Mouse (Mus musculus) hindbrain, embryonic 16.5 days (tissue): ENCODE data around the gene Tmem245. TPM values are rescaled to one million over a fixed set of nuclear protein-coding genes. Genes with fewer than 3 reads are reported as not detected.

ENCODE experiments used
- ATAC-seq: fragments of 200-750 bp; cut with Nextera tagmentation; 2 replicates; pipeline ENCODE4 v1.8.0; 2017; ENCODE audit warnings: moderate TSS enrichment, moderate library complexity
- H3K27ac ChIP-seq: fragments of 300-500 bp; sonication (generic); 2 replicates; pipeline ENCODE4 v1.5.1; 2014; ENCODE audit warnings: low read depth, mild to moderate bottlenecking, control low read depth, low read length, moderate library complexity
- H3K27me3 ChIP-seq: fragments of 300-500 bp; sonication (generic); replicated peaks from 2 replicates; pipeline ENCODE4 v1.6.1; 2014; ENCODE audit warnings: low read length; ENCODE audit not compliant: control insufficient read depth, insufficient read depth
- H3K36me3 ChIP-seq: fragments of 300-500 bp; sonication (generic); 2 replicates; pipeline ENCODE4 v1.6.1; 2014; ENCODE audit warnings: mild to moderate bottlenecking, low read length, moderate library complexity, mixed read lengths; ENCODE audit not compliant: control insufficient read depth, insufficient read depth
- H3K4me1 ChIP-seq: fragments of 300-500 bp; sonication (generic); 2 replicates; pipeline ENCODE4 v1.6.1; 2014; ENCODE audit warnings: low read depth, low read length; ENCODE audit not compliant: control insufficient read depth, insufficient read depth
- H3K4me2 ChIP-seq: fragments of 300-500 bp; sonication (generic); 2 replicates; pipeline ENCODE4 v1.6.1; 2014; ENCODE audit warnings: mild to moderate bottlenecking, low read length, control low read depth, moderate library complexity
- H3K4me3 ChIP-seq: fragments of 300-500 bp; sonication (generic); 2 replicates; pipeline ENCODE4 v1.5.1; 2014; ENCODE audit warnings: mild to moderate bottlenecking, low read length, control low read depth, moderate library complexity
- H3K9ac ChIP-seq: fragments of 300-500 bp; sonication (generic); 2 replicates; pipeline ENCODE4 v1.6.1; 2014; ENCODE audit warnings: low read depth, mild to moderate bottlenecking, control low read depth, low read length, moderate library complexity
- H3K9me3 ChIP-seq: fragments of 300-500 bp; sonication (generic); 2 replicates; pipeline ENCODE4 v1.6.1; 2014; ENCODE audit warnings: mild to moderate bottlenecking, low read length, moderate library complexity; ENCODE audit not compliant: control insufficient read depth
- WGBS: fragments of 180-500 bp; shearing (Covaris S2); extraction: QIAGEN DNeasy Blood & Tissue Kit; methylation state at CpG from one replicate; pipeline ENCODE4 v1.1.7; 2014; 5-methylcytosine and 5-hydroxymethylcytosine counted together
- polyA plus RNA-seq: library from polyadenylated mRNA; unstranded; fragments of >200 nt; fragmentation: Nextera tagmentation; extraction: Ambion mirVana; gene quantifications from 2 replicates; pipeline ENCODE4 v1.2.1, GENCODE M21; 2015

Tmem245 gene
- polyA plus RNA-seq, 1 experiment from 2014 or later = 9.5 TPM

DNA sequence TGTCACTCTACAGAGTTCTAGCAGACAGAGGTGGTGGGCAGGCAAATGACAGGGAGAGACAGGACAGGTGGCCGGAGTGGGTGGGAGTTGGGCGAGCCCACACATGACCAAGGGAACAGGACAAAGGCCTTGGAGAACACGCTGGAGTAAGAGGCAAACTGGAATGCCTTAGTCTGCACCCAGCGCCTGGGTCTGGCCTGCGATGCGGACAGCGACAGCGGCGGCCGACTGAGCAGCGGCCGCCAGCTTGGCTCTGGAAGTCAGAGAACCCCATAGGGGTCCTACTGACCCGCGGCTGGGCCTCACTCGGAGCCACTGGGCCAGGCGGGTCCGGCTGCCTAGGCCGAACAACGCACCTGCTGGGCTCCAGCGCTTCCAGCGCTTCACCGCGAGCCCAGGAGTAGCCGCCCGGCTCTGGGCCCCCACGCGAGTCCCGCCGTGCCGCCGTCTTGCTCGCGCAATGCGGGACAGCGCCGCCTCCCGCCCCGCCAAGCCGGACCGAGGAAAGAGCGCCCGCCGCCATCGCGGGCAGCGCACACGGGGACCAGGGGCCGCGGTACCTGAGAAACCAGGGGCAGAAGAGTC, 82.7 kb downstream of the Tmem245 start:
- Histone ChIP-seq H3K36me3 (no peaks in the 10 kb centered on the region), H3K27me3 (no peaks in the 10 kb centered on the region), H3K4me3 (peak overlapping the region; percentile 93), H3K4me1 (peaks cover 11% of the 10 kb centered on the region), H3K4me2 (peak overlapping the region; percentile 90), H3K27ac (peak overlapping the region; percentile 89), H3K9me3 (no peaks in the 10 kb centered on the region), H3K9ac (peak overlapping the region; percentile 92)
- ATAC-seq = peak; percentile 77
- whole genome bisulfite sequencing = under 1% methylated on average over 35 of the region's 49 CpGs

GRCm38 (mm10) chr4:56864016-56864415, 83.2 kb downstream of the Tmem245 start:
- Histone ChIP-seq H3K4me1 (peaks cover 11% of the 10 kb centered on the region), H3K27ac (peak overlapping the region; percentile 89), H3K4me2 (peak overlapping the region; percentile 90), H3K36me3 (no peaks in the 10 kb centered on the region), H3K9me3 (no peaks in the 10 kb centered on the region), H3K9ac (peak overlapping the region; percentile 92), H3K4me3 (peak overlapping the region; percentile 93), H3K27me3 (no peaks in the 10 kb centered on the region)
- no peak for ATAC-seq
- 43% methylated on average over 4 of the region's 4 CpGs for WGBS

GRCm38 (mm10) chr4:56861551-56861950, 85.7 kb downstream of the Tmem245 start:
- 98% methylated on average over 4 of the region's 4 CpGs for WGBS
- no peak for ATAC-seq

DNA sequence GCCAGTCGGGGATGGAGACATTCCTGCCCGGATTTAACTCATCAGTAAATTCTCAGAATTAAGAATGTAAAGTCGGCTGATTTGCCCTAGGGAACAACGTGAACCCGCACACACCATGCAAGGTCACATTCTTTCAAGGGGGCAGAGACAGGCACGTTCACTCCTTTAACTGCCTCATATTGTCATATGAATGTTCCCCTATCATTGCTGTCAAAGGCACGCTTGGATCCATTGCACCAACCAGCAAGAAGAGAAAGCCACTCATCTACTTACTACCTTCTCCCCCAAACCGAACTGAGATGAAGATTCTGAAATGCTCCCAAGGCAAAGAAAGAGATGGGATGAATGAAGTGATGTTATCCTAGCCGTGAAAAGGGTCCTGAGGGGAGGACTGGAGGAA, 88.5 kb downstream of the Tmem245 start:
- Histone ChIP-seq H3K27ac (no peak overlapping the region), H3K9me3 (no peaks in the 10 kb centered on the region), H3K4me2 (no peak overlapping the region), H3K36me3 (no peaks in the 10 kb centered on the region), H3K27me3 (no peaks in the 10 kb centered on the region), H3K9ac (no peak overlapping the region), H3K4me1 (peaks cover 6% of the 10 kb centered on the region), H3K4me3 (no peak overlapping the region)
- ATAC-seq = no peak
- 78% methylated on average over 9 of the region's 9 CpGs for WGBS

More at GRCm38 (mm10) chr4:56861551-56861950, 85.7 kb downstream of the Tmem245 start:
- no peaks in the 10 kb centered on the region for H3K36me3 ChIP-seq
- H3K4me2 ChIP-seq = no peak overlapping the region
- peaks cover 11% of the 10 kb centered on the region for H3K4me1 ChIP-seq
- H3K27me3 ChIP-seq = no peaks in the 10 kb centered on the region
- no peak overlapping the region for H3K4me3 ChIP-seq
- no peak overlapping the region for H3K9ac ChIP-seq
- H3K27ac ChIP-seq = no peak overlapping the region
- H3K9me3 ChIP-seq = no peaks in the 10 kb centered on the region

- Histone ChIP-seq H3K9ac (no peak overlapping the region), H3K27ac (no peak overlapping the region), H3K9me3 (no peaks in the 10 kb centered on the region), H3K36me3 (no peaks in the 10 kb centered on the region), H3K4me1 (no peaks in the 10 kb centered on the region), H3K4me3 (no peak overlapping the region), H3K4me2 (no peak overlapping the region), H3K27me3 (no peaks in the 10 kb centered on the region)
- peak; percentile 47; the same call in 1 of the 2 replicates for ATAC-seq
- WGBS = 68% methylated on average over 8 of the region's 8 CpGs
Measured at GRCm38 (mm10) chr4:56856371-56856949, 90.8 kb downstream of the Tmem245 start.

DNA sequence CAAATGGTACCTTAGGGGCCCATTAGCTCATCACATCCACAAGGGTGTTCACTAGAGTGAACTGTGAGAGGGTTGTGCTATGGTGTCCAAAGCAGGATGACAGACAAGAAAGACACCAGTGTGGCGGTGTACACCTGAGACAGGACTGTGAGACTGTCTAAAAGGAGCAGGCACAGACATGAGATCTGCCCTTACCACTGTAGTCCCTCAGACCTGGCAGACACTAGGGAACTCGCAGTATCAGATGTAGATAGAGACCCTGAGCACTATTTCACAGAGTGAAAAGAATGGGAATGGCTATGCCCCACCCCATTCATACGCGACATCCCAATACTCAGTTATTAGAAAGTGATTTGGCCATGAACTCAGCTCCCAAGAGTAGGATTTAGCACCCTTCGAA, 91.3 kb downstream of the Tmem245 start:
- no peaks in the 10 kb centered on the region for H3K36me3 ChIP-seq
- ATAC-seq = 0 out of 2 replicates have a peak, but pooled peaks have one; percentile 24
- no peaks in the 10 kb centered on the region for H3K27me3 ChIP-seq
- H3K9ac ChIP-seq = no peak overlapping the region
- no peak overlapping the region for H3K27ac ChIP-seq
- H3K4me2 ChIP-seq = no peak overlapping the region
- H3K4me3 ChIP-seq = no peak overlapping the region
- WGBS = 94% methylated on average over 5 of the region's 5 CpGs
- no peaks in the 10 kb centered on the region for H3K9me3 ChIP-seq
- H3K4me1 ChIP-seq = no peaks in the 10 kb centered on the region

GRCm38 (mm10) chr4:56850724-56851123, 96.5 kb downstream of the Tmem245 start:
- H3K4me2 ChIP-seq = no peak overlapping the region
- peak overlapping the region; percentile 39; the same call in 1 of the 2 replicates for H3K27ac ChIP-seq
- no peaks in the 10 kb centered on the region for H3K9me3 ChIP-seq
- peaks cover 4% of the 10 kb centered on the region; the same call in 1 of the 2 replicates for H3K4me1 ChIP-seq
- no peaks in the 10 kb centered on the region for H3K27me3 ChIP-seq
- H3K36me3 ChIP-seq = no peaks in the 10 kb centered on the region; the same call in 1 of the 2 replicates
- no peak overlapping the region for H3K4me3 ChIP-seq
- no peak overlapping the region for H3K9ac ChIP-seq
- peak; percentile 37; the same call in 1 of the 2 replicates for ATAC-seq
- 40% methylated on average over 6 of the region's 6 CpGs for WGBS

- no peak for ATAC-seq
- 91% methylated on average over 6 of the region's 6 CpGs for WGBS
- peaks cover 2% of the 10 kb centered on the region; the same call in 1 of the 2 replicates for H3K9me3 ChIP-seq
- no peaks in the 10 kb centered on the region for H3K27me3 ChIP-seq
- H3K4me1 ChIP-seq = peaks cover 4% of the 10 kb centered on the region; the same call in 1 of the 2 replicates
- H3K4me2 ChIP-seq = no peak overlapping the region
- H3K4me3 ChIP-seq = no peak overlapping the region
- H3K36me3 ChIP-seq = peaks cover 13% of the 10 kb centered on the region
- no peak overlapping the region for H3K9ac ChIP-seq
- no peak overlapping the region for H3K27ac ChIP-seq
Measured at GRCm38 (mm10) chr4:56848044-56848443, 99.2 kb downstream of the Tmem245 start.

DNA sequence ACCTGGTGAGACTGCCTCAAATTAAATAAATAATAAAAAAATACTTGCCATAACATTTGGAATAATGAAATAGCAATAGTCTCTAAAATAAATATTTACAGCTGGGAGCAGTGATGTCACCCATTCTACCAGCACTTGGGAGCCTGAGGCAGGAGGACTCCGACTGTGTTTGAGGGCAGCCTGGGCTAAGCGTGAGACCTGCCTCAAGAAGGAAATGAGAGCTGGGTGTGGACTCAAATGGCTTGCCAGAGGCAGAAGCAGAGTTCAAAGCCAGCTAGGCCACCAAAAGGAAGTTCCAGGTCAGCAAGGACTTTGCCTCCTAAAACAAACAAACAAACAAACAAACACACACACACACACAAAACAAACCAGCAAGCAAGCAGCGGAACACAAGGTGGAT, 99.8 kb downstream of the Tmem245 start:
- H3K9me3 ChIP-seq = peaks cover 2% of the 10 kb centered on the region; the same call in 1 of the 2 replicates
- no peak overlapping the region for H3K4me3 ChIP-seq
- 92% methylated on average over 3 of the region's 3 CpGs for WGBS
- H3K27ac ChIP-seq = no peak overlapping the region
- H3K4me2 ChIP-seq = no peak overlapping the region
- no peak for ATAC-seq
- no peak overlapping the region for H3K9ac ChIP-seq
- peaks cover 13% of the 10 kb centered on the region for H3K36me3 ChIP-seq
- H3K4me1 ChIP-seq = peaks cover 4% of the 10 kb centered on the region; the same call in 1 of the 2 replicates
- H3K27me3 ChIP-seq = no peaks in the 10 kb centered on the region
